Mouse (Mus musculus) hindbrain, embryonic 15.5 days (tissue): ENCODE results near the gene Cep290. TPM values are rescaled to one million over a fixed set of nuclear protein-coding genes. Genes with fewer than 3 reads are reported as not detected.
"Not testable (repeated sequence)": the region's sequence is repeated elsewhere in the genome, so short reads cannot be mapped to it uniquely, and the experiment has no call there.

Source experiments
- ATAC-seq: fragments of 200-750 bp; cut with Nextera tagmentation; 2 replicates; pipeline ENCODE4 v1.8.0; 2017; ENCODE audit warnings: low read depth, moderate number of reproducible peaks, moderate TSS enrichment; ENCODE audit not compliant: low FRiP score
- H3K27ac ChIP-seq: fragments of 300-500 bp; sonication (generic); replicated peaks from 2 replicates; pipeline ENCODE4 v1.5.1; 2015; ENCODE audit warnings: mild to moderate bottlenecking, inconsistent platforms
- H3K27me3 ChIP-seq: fragments of 300-500 bp; sonication (generic); 2 replicates; pipeline ENCODE4 v1.6.1; 2015; ENCODE audit warnings: control low read depth, inconsistent platforms
- H3K36me3 ChIP-seq: fragments of 300-500 bp; sonication (generic); 2 replicates; pipeline ENCODE4 v1.6.1; 2015; ENCODE audit warnings: control low read depth, inconsistent platforms
- H3K4me1 ChIP-seq: fragments of 300-500 bp; sonication (generic); replicated peaks from 2 replicates; pipeline ENCODE4 v1.6.1; 2015; ENCODE audit warnings: control low read depth, inconsistent platforms
- H3K4me2 ChIP-seq: fragments of 300-500 bp; sonication (generic); 2 replicates; pipeline ENCODE4 v1.6.1; 2015; ENCODE audit warnings: moderate library complexity, mild to moderate bottlenecking, inconsistent platforms
- H3K4me3 ChIP-seq: fragments of 300-500 bp; sonication (generic); 2 replicates; pipeline ENCODE4 v1.5.1; 2015; ENCODE audit warnings: mild to moderate bottlenecking, inconsistent platforms
- H3K9ac ChIP-seq: fragments of 300-500 bp; sonication (generic); 2 replicates; pipeline ENCODE4 v1.6.1; 2015; ENCODE audit warnings: inconsistent platforms
- H3K9me3 ChIP-seq: fragments of 300-500 bp; sonication (generic); 2 replicates; pipeline ENCODE4 v1.6.1; 2016; ENCODE audit warnings: control low read depth, inconsistent platforms
- WGBS: fragments of 180-500 bp; shearing (Covaris S2); methylation state at CpG from one replicate; pipeline ENCODE4 v1.1.7; 2015; 5-methylcytosine and 5-hydroxymethylcytosine counted together
- polyA plus RNA-seq: library from polyadenylated mRNA; unstranded; fragments of >200 nt; fragmentation: Nextera tagmentation; extraction: Ambion mirVana; gene quantifications from 2 replicates; pipeline ENCODE4 v1.2.1, GENCODE M21; 2015

The Cep290 gene
- polyA plus RNA-seq, 1 experiment from 2014 or later = 5.9 TPM

DNA sequence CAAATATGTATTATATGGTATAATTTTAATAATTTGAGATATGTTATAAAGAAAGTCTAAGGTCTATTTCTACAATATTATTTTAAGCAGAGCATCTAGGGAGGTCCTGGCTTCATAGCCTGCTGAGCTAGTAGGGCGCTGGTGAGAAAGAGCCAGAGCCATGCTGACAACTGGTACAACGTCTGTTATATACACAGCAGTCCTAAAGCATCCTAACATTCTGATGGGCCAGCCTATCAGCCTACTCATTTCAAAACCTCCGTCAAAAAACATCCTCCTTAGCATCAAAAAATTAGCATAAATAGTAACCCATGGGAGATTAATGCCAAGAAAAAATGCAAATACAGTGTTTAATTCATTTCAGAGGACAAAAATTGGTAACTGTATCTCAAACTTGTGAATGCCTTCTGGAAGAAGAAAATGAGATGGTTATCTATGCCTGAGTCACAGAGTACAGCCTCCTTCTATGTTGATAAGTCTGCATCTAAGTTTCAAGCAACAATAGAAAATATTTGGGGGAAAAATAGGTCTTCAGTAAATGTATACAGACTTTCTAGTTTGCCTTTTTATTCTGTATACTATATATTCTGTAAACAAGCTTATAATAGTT is 69.3 kb downstream of the Cep290 start:
- H3K27me3 ChIP-seq = no peaks in the 10 kb centered on the region
- ATAC-seq = no peak
- H3K4me2 ChIP-seq = no peak overlapping the region
- H3K9me3 ChIP-seq = no peaks in the 10 kb centered on the region
- no peak overlapping the region for H3K9ac ChIP-seq
- H3K36me3 ChIP-seq = peaks cover 11% of the 10 kb centered on the region; the same call in 1 of the 2 replicates
- WGBS = 65% methylated on average over 3 of the region's 3 CpGs
- no peak overlapping the region for H3K4me3 ChIP-seq
- no peaks in the 10 kb centered on the region for H3K4me1 ChIP-seq
- no peak overlapping the region for H3K27ac ChIP-seq

DNA sequence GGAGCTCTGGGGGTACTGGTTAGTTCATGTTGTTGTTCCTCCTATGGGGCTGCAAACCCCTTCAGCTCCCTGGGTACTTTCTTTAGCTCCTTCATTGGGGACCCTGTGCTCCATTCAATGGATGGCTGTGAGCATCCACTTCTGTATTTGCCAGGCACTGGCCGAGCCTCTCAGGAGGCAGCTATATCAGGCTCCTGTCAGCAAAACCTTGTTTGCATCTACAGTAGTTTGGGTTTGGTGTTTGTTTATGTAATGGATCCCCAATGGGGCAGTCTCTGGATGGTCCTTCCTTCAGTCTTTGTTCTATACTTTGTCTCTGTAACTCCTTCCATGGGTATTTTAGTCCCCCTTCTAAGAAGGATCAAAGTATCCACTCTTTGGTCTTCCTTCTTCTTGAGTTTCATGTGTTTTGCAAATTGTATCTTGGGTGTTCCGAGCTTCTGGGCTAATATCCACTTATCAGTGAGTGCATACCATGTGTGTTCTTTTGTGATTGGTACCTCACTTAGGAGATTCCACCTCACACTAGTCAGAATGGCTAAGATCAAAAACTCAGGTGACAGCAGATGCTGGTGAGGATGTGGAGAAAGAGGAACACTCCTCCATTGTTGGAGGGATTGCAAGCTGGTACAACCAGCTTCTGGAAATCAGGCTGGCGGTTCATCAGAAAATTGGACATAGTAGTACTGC is 73.0 kb downstream of the Cep290 start:
- not testable (repeated sequence) for H3K9me3 ChIP-seq, H3K9ac ChIP-seq, H3K4me1 ChIP-seq, H3K4me3 ChIP-seq, H3K27me3 ChIP-seq, H3K4me2 ChIP-seq, H3K27ac ChIP-seq, ATAC-seq
- 95% methylated on average over 3 of the region's 3 CpGs for WGBS
- peaks cover 12% of the 10 kb centered on the region for H3K36me3 ChIP-seq

DNA sequence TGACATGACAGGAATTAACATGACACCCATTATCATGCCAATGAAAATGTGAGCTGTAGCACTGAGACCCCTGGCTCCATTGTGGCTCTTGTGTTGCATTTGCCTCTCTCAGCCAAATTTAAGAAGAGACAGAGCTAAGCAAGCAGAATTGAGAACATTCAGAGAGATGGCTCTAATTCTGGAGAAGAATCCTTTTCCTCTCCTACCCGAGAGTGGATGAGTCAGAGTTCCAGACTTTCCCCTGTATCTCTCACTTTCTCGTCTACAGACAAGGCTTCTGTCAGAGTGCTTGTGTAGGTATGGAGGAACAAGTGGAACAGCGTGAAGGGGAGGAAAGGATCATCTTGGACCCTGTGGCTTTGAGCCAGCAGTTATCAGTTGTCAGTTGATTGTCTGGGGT is 76.8 kb downstream of the Cep290 start:
- no peak overlapping the region for H3K4me3 ChIP-seq
- no peaks in the 10 kb centered on the region for H3K4me1 ChIP-seq
- H3K36me3 ChIP-seq = peaks cover 22% of the 10 kb centered on the region
- no peak overlapping the region for H3K27ac ChIP-seq
- 98% methylated on average over 3 of the region's 3 CpGs for WGBS
- H3K27me3 ChIP-seq = no peaks in the 10 kb centered on the region
- no peak for ATAC-seq
- no peaks in the 10 kb centered on the region for H3K9me3 ChIP-seq
- no peak overlapping the region for H3K9ac ChIP-seq
- H3K4me2 ChIP-seq = no peak overlapping the region

DNA sequence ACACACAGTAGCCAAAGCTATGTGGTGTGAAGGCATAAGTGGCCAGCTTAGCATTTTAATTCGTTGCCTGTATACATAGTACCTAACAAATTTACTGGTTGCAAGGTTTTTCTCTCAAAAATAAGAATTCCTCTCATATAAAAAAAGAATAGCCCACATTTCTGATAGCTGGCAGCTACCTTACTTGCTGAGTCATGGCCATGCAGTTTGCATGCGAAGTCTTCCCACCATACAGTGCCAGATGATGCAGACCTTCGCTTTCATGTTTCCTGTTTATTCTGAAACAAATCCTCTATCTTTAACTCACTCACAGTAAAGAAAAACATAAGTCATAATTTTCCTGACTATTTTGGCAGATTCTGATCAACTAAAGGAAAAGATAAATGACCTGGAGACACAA is 84.3 kb downstream of the Cep290 start:
- Histone ChIP-seq H3K36me3 (peaks cover 43% of the 10 kb centered on the region), H3K27ac (no peak overlapping the region), H3K4me3 (no peak overlapping the region), H3K27me3 (no peaks in the 10 kb centered on the region), H3K4me2 (no peak overlapping the region), H3K9ac (no peak overlapping the region), H3K4me1 (no peaks in the 10 kb centered on the region), H3K9me3 (no peaks in the 10 kb centered on the region)
- 92% methylated on average over 3 of the region's 3 CpGs for WGBS
- no peak for ATAC-seq

GRCm38 (mm10) chr10:100574505-100575149 is 87.3 kb downstream of the Cep290 start:
- Histone ChIP-seq H3K4me1 (no peaks in the 10 kb centered on the region), H3K9me3 (no peaks in the 10 kb centered on the region), H3K36me3 (peaks cover 48% of the 10 kb centered on the region), H3K27me3 (no peaks in the 10 kb centered on the region), H3K4me3 (no peak overlapping the region), H3K9ac (no peak overlapping the region), H3K4me2 (no peak overlapping the region), H3K27ac (no peak overlapping the region)
- WGBS = 96% methylated on average over 7 of the region's 7 CpGs
- ATAC-seq = no peak

DNA sequence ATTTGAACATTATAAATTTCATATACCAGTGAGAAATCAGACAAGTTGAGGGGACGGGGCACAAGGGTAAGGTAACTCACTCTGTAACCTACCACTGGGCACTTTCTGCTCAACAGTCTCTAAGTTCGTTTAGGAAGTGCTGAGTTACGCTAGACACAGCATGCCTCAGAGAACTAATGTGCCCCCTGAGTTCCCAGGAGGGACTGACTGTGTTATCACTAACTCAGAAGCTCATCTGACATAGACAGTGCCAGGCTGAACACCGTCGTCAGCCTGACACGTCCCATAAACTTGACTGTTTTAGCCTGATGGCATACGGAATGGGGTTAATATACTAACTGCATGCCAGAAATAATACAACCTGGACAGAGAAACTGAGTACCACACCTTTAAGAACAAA is 87.9 kb downstream of the Cep290 start:
- Histone ChIP-seq H3K36me3 (peaks cover 48% of the 10 kb centered on the region), H3K4me2 (no peak overlapping the region), H3K27me3 (no peaks in the 10 kb centered on the region), H3K9me3 (no peaks in the 10 kb centered on the region), H3K9ac (no peak overlapping the region), H3K4me3 (no peak overlapping the region), H3K27ac (no peak overlapping the region), H3K4me1 (no peaks in the 10 kb centered on the region)
- no peak for ATAC-seq
- WGBS = 94% methylated on average over 7 of the region's 7 CpGs

- Histone ChIP-seq H3K4me2 (no peak overlapping the region), H3K9me3 (no peaks in the 10 kb centered on the region), H3K4me1 (peaks cover 10% of the 10 kb centered on the region), H3K36me3 (peaks cover 3% of the 10 kb centered on the region; the same call in 1 of the 2 replicates), H3K27ac (no peak overlapping the region), H3K9ac (no peak overlapping the region), H3K4me3 (no peak overlapping the region), H3K27me3 (no peaks in the 10 kb centered on the region)
- 85% methylated on average over 3 of the region's 3 CpGs for WGBS
- ATAC-seq = no peak
Observed at GRCm38 (mm10) chr10:100584178-100584577, 96.8 kb downstream of the Cep290 start.

DNA sequence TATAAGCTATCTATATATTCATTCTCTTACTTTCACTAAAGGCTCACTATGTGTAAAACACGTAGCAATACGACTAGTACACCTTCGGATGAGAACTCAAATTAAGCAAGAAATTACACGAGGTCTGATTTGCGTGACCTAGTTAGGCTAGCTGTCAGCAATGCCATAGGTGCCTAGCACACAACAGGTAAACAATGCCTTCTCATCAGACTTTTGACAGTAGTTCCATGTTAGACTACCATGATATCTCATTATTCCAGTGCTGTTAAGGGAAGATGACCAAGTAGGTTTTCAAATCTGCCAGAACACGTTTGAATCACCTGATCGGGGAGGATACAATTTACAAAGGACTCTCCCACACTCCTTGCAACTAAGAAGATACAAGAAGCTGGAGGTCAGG is 101.2 kb downstream of the Cep290 start:
- 42% methylated on average over 7 of the region's 7 CpGs for WGBS
- Histone ChIP-seq H3K36me3 (peaks cover 3% of the 10 kb centered on the region; the same call in 1 of the 2 replicates), H3K9me3 (no peaks in the 10 kb centered on the region), H3K27ac (peak overlapping the region; percentile 89), H3K27me3 (no peaks in the 10 kb centered on the region), H3K9ac (peak overlapping the region; percentile 85), H3K4me3 (peak overlapping the region; percentile 87), H3K4me1 (peaks cover 10% of the 10 kb centered on the region), H3K4me2 (peak overlapping the region; percentile 61)
- ATAC-seq = peak; percentile 16

DNA sequence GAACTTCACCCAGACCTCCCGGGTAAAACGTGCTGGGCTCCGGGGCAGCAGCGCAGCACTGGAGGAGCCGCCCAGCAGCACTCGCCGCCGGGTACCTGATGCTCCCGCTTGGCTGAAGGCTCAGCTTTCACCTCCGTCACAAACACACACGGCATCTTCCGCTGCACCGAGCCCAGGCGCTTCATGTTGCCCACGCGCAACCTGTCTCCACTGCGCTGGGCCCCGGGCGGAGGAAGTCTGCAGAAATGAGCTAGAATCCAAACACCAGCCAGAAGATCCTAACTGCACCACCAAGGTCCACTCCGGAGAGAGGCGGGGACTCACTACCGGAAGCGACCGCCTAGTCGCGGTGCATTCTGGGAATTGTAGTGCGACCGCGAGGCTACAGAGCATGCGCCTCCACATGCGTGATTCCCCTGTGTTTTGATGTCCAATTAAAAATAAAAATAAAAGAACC is 101.6 kb downstream of the Cep290 start:
- WGBS = under 1% methylated on average over 31 of the region's 31 CpGs
- no peaks in the 10 kb centered on the region for H3K9me3 ChIP-seq
- peak overlapping the region; percentile 61 for H3K4me2 ChIP-seq
- peaks cover 10% of the 10 kb centered on the region for H3K4me1 ChIP-seq
- H3K4me3 ChIP-seq = peak overlapping the region; percentile 87
- peak; percentile 98 for ATAC-seq
- no peaks in the 10 kb centered on the region for H3K27me3 ChIP-seq
- H3K36me3 ChIP-seq = peaks cover 3% of the 10 kb centered on the region; the same call in 1 of the 2 replicates
- peak overlapping the region; percentile 89 for H3K27ac ChIP-seq
- H3K9ac ChIP-seq = peak overlapping the region; percentile 85

DNA sequence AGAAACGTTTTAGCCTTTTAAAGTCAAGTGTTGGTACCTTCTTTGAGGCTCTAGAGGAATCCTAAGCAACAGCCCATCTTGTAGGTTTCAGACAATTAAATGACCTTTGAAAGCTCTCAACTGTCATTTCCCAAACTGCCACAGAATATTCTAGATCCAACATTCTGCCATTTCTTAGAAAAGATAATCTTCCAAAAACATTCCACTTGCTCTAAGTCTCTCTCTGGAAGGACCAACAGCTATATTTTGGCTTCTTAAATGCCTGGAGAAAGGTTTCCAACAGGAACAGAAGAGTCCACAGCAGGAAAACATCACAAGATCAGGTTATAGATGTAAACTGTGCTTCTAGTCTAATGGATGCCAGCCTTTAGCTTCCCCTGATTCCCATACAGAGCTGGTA is 103.0 kb downstream of the Cep290 start, which contains the start of the genes 4930430F08Rik and 1700017N19Rik:
Gene 4930430F08Rik, minus strand, starts transcription at position 101 of the 400 bp plus-strand sequence.
Gene 1700017N19Rik, plus strand, starts transcription at position 162 of the 400 bp plus-strand sequence.
- Histone ChIP-seq H3K27ac (no peak within 1 kb of the TSS), H3K9me3 (no peaks in the 10 kb centered on the region), H3K4me1 (peaks cover 10% of the 10 kb centered on the region), H3K9ac (peak within 1 kb of the TSS; percentile 85), H3K27me3 (no peaks in the 10 kb centered on the region), H3K4me3 (peak within 1 kb of the TSS; percentile 87), H3K4me2 (peak within 1 kb of the TSS; percentile 61), H3K36me3 (no peaks in the 10 kb centered on the region)
- WGBS = 72% methylated on average over 1 of the region's 1 CpGs
- ATAC-seq = no peak

GRCm38 (mm10) chr10:100598339-100598738 is 111.0 kb downstream of the Cep290 start:
- Histone ChIP-seq H3K9me3 (no peaks in the 10 kb centered on the region), H3K27ac (no peak overlapping the region), H3K4me3 (no peak overlapping the region), H3K4me1 (no peaks in the 10 kb centered on the region), H3K4me2 (no peak overlapping the region), H3K36me3 (no peaks in the 10 kb centered on the region), H3K9ac (no peak overlapping the region), H3K27me3 (no peaks in the 10 kb centered on the region)
- ATAC-seq = no peak
- 80% methylated on average over 3 of the region's 3 CpGs for WGBS

DNA sequence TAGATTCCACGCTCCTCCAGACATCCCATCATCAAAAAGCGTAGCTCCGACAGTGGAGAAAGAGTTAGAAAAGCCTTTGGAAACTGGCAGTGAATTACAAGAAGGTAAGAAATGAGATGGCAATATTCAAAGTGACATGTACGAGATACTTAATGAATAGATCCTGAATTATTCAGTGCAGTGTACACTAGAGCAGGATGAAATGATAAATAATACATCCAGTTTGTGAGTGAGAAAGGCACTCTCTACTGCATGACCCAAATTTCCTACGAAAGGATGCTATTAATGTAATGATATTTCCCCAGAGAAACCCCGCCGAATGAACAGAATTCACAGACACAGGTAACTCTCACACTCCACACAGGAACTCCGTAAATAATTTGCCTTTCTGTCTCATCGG is 116.2 kb downstream of the Cep290 start:
- H3K4me1 ChIP-seq = no peaks in the 10 kb centered on the region
- WGBS = 70% methylated on average over 9 of the region's 9 CpGs
- no peak overlapping the region for H3K27ac ChIP-seq
- no peaks in the 10 kb centered on the region for H3K36me3 ChIP-seq
- no peak overlapping the region for H3K4me2 ChIP-seq
- ATAC-seq = no peak
- H3K9me3 ChIP-seq = no peaks in the 10 kb centered on the region
- H3K4me3 ChIP-seq = no peak overlapping the region
- no peak overlapping the region for H3K9ac ChIP-seq
- no peaks in the 10 kb centered on the region for H3K27me3 ChIP-seq
